Mouse (Mus musculus) left cerebral cortex, adult 11 months (tissue): ENCODE data around the gene Rabgef1.

ENCODE experiments used
- DNase-seq: peaks from one replicate; pipeline ENCODE4 v3.0.0; 2022; ENCODE audit warnings: low spot score

Gene Rabgef1

GRCm38 (mm10) chr5:130171423-130171954, at the start of gene Rabgef1:
Gene Rabgef1, plus strand, starts transcription at chr5:130171798.
- DNase-seq = peak; percentile 87

DNA sequence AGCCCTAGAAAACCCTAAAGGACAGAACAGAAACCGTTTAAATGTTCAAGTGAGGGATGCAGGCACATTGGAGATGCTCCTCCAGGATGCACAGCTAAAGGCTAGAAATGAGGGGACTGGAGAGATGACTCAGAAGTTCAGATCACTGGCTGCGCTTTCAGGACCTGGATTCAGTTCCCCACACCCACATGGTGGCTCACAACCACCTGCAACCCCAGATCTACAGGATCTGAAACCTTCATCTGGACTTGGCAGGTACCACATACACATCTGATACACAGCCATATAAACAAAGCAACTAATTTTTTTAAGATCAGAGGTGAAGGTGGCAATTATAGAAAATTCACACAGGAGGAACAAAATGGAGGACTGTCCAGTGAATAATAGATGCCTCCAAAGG, 49.2 kb upstream of the Rabgef1 start:
- no peak for DNase-seq

DNA sequence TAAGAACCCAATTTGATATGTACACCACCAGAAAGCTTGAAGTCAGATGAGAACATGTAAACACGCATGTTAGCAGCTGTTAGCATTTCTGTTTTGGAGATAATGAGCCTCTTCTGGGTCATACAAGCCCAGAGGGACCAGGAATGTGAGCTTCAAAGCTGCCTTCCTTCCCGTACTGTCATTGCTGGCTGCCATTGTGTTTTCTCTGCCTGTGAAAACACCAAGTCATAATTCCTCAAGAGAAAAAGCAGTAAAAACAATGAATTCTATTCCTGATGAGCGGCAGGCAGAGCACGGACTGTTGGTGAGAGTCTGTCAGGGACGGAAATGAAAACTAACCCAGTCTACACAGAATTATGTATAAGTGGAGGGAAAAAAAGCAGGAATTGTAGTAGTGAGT, 47.3 kb upstream of the Rabgef1 start:
- DNase-seq = no peak

- no peak for DNase-seq
Observed at GRCm38 (mm10) chr5:130128686-130129523, 42.7 kb upstream of the Rabgef1 start.

GRCm38 (mm10) chr5:130129524-130129793, 42.1 kb upstream of the Rabgef1 start:
- DNase-seq = no peak

GRCm38 (mm10) chr5:130136597-130136996, 35.0 kb upstream of the Rabgef1 start:
- DNase-seq = no peak

DNA sequence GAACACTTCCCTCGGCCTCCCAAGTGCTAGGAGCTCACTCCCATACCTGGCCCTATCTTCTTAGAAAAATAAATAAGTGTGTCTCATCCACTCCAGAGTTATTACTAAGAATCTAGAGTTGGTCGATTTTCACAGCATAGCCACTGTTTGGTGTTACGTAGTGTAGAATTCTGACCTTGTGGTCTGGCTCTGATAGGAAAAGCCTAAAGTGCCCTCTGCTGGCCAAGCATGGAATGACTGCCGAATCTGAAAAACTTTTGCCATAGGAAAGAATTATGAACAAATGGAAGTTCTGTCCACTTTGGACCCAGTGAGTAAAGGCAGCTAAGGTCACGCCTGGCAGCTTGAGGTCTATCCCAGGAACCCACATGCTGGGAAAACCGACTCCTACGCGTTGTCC, 32.2 kb upstream of the Rabgef1 start:
- DNase-seq = peak; percentile 62

GRCm38 (mm10) chr5:130141138-130141537, 30.5 kb upstream of the Rabgef1 start:
- DNase-seq = no peak

DNA sequence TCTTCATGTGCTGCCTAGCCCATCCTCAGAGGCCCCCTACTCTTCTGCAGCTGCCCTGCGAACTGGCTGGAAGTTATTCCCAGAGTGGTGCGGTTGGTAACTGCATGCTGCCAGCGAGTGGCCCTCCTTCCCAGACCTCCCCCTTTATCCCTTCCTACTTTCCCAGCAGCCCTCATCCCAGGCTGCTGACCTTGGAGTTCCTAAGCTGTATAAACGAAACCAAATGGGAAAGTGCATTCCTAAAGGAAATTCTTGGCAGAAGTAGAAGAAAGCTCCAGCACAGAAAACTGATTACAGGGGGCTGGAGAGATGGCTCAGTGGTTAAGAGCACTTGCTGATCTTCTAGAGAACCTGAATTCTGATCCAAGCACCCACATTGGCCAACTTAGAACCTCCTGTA, 29.6 kb upstream of the Rabgef1 start:
- no peak for DNase-seq

GRCm38 (mm10) chr5:130143101-130143500, 28.5 kb upstream of the Rabgef1 start:
- no peak for DNase-seq

DNA sequence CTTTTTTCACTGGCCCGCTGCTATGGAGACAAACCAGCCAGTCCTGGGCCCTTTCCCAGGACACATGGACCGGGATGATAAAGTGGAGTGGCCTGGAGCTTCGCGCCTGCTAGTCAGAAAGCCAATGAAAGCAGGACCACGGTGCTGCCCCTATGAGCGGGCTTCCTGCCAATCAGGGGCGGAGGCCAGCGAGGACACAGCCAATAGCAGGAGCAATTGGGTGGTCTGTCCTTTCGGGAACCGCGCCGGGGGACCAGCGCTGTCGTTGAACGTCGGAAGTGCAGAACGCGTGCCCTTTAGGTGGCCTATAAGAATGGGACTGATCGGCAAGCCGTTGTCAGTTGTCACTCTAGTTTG, 27.6 kb upstream of the Rabgef1 start:
- DNase-seq = peak; percentile 68

DNA sequence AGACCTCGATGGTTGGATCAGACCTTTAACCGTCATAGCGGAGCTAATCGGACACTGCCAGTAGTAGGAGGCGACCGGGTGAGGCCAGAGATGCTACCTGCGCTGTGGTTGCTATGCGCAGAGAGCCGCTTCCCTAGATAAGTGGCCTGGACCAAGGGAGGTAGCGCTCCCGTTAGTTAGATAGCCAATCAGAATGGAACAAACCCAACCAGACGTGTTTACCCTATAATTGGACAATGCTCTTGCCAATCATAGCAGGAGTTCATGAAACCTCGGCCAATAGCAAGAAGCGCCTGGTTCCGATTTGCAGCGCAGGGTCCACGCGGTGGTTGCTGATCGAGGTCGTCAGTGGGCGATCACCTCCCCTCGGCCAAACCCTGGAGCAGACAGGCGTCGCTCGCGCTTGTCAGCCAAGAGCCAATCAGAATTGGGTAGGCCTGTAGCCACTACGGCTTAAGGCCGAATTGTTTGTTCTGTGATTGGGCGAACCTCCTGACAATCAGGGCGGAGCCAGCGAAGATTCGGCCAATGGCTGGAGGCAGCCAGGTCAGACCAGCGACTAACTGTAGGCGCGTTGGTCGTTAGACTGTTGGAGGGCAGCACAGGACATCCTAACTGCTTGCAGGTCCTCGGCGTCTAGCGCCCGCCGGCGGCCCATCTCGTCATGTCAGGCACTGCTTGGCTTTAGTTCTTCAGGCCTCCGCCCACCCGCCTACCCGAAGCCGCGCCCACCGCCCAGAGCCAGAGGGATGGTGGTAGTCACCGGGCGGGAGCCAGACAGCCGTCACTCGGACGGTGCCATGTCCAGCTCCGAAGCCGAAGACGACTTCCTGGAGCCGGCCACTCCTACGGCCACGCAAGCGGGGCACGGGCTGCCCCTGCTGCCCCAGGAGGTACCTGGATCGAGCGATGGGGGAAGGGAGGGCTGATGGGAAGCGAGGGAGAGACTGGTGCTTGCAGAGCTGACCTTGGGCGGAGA, 27.0 kb upstream of the Rabgef1 start, which contains the start of gene Kctd7:
TSS of gene Kctd7 (plus strand) at position 528 of the 979 bp plus-strand sequence.
- DNase-seq = peak; percentile 97

DNA sequence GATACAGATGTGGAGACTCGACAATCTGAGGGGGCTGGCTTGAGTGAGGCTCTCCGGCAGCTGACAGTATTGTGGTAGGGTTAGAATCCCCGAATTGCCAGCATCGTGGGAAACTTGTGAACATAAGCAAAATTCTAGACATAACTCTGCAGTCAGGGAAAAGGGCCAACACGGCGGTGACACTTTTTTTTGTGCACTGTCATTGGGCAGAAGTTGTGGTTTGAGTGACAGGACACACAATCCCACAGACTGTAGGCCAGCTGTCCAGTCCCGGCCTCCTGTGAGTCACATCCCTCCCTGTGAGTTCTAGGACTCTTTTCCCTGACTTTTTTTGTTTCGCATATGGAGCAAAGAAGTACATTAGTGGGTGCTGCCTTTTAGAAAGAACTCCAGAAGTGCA, 25.6 kb upstream of the Rabgef1 start:
- no peak for DNase-seq

GRCm38 (mm10) chr5:130149726-130150310, 21.8 kb upstream of the Rabgef1 start:
- DNase-seq = no peak

GRCm38 (mm10) chr5:130154286-130154685, 17.3 kb upstream of the Rabgef1 start:
- DNase-seq = no peak

- no peak for DNase-seq
Observed at GRCm38 (mm10) chr5:130158545-130158944, 13.1 kb upstream of the Rabgef1 start.

- no peak for DNase-seq
Observed at GRCm38 (mm10) chr5:130159761-130160201, 11.8 kb upstream of the Rabgef1 start.

DNA sequence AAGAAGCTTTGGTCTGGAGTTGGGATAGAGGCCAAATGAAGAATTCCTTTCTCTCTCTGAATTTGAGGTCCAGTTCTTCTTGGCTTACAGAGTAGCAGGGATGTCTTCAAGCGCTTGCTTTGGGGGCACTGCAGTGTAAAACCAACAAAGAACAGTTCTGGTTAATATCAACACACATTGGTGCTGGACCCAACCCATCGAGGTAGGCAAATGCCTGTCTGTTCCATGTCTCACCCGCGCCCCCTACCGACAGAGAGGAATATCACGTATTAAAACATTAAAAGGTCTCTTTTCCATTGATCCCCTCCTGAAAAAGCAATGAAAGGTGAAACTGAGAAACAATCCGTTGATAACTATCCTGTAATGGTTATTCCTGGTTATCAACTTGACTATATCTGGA, 7.9 kb upstream of the Rabgef1 start:
- DNase-seq = peak; percentile 49

DNA sequence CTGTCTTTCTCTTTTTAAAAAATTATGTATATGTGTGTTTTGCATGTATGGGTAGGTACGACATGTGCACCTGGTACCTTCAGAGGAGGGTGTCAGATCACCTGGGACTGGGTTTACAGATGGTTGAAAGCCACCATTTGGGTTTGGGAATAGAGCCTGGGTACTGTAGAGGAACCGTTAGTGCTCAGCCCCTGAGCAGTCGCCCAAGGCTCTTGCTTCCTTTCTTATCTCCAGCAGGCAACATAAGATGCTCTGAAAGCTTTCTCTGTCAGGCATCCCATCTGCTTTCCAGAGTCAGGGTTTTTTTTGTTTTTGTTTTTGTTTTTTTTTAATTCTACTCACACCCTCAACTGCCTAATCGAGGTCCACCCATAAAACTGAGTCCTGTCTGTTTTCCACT, 6.4 kb upstream of the Rabgef1 start:
- DNase-seq = no peak

GRCm38 (mm10) chr5:130169109-130169508, 2.5 kb upstream of the Rabgef1 start:
- no peak for DNase-seq

- no peak for DNase-seq
Observed at GRCm38 (mm10) chr5:130170666-130171422, 754 bp upstream of the Rabgef1 start.
